Mouse (Mus musculus): Measurements from ENCODE around the gene Sprr2h. TPM values are rescaled to one million over a fixed set of nuclear protein-coding genes. Genes with fewer than 3 reads are reported as not detected.

The Sprr2h gene
- not detected in 2 replicates for polyA plus RNA-seq (2015; fragmentation: Nextera tagmentation; extraction: Ambion mirVana)

GRCm38 (mm10) chr3:92385385-92385784, at the start of gene Sprr2h:
Gene Sprr2h (plus strand): TSS chr3:92385685.
- 72% methylated on average over 1 of the region's 1 CpGs for WGBS
- Histone ChIP-seq H3K9ac (no peak within 1 kb of the TSS), H3K9me3 (no peaks in the 10 kb centered on the region), H3K27ac (no peak within 1 kb of the TSS), H3K4me2 (no peak within 1 kb of the TSS), H3K27me3 (no peaks in the 10 kb centered on the region), H3K4me3 (no peak within 1 kb of the TSS), H3K36me3 (no peaks in the 10 kb centered on the region), H3K4me1 (no peaks in the 10 kb centered on the region)
- ATAC-seq (ENCODE audit: insufficient number of reproducible peaks, insufficient read depth, low FRiP score, low TSS enrichment, low read depth) = no peak

- Histone ChIP-seq H3K27ac (no peak overlapping the region), H3K4me1 (no peaks in the 10 kb centered on the region), H3K4me2 (no peak overlapping the region), H3K4me3 (no peak overlapping the region), H3K36me3 (no peaks in the 10 kb centered on the region), H3K9ac (no peak overlapping the region), H3K27me3 (no peaks in the 10 kb centered on the region), H3K9me3 (no peaks in the 10 kb centered on the region)
- ATAC-seq (ENCODE audit: insufficient number of reproducible peaks, insufficient read depth, low FRiP score, low TSS enrichment, low read depth) = no peak
- WGBS = 74% methylated on average over 1 of the region's 1 CpGs
Measured at GRCm38 (mm10) chr3:92336278-92336677, 49.2 kb upstream of the Sprr2h start.

GRCm38 (mm10) chr3:92338840-92339239, 46.6 kb upstream of the Sprr2h start, which contains the start of gene Sprr2d:
Gene Sprr2d (plus strand): TSS chr3:92339140.
- Histone ChIP-seq H3K27me3 (no peaks in the 10 kb centered on the region), H3K4me2 (no peak within 1 kb of the TSS), H3K27ac (no peak within 1 kb of the TSS), H3K9ac (no peak within 1 kb of the TSS), H3K4me1 (no peaks in the 10 kb centered on the region), H3K9me3 (no peaks in the 10 kb centered on the region), H3K36me3 (no peaks in the 10 kb centered on the region), H3K4me3 (no peak within 1 kb of the TSS)
- WGBS = 92% methylated on average over 5 of the region's 5 CpGs
- no peak for ATAC-seq (ENCODE audit: insufficient number of reproducible peaks, insufficient read depth, low FRiP score, low TSS enrichment, low read depth)

- Histone ChIP-seq H3K27ac (no peak within 1 kb of the TSS), H3K9ac (no peak within 1 kb of the TSS), H3K4me3 (no peak within 1 kb of the TSS), H3K36me3 (no peaks in the 10 kb centered on the region), H3K4me2 (no peak within 1 kb of the TSS), H3K9me3 (no peaks in the 10 kb centered on the region), H3K4me1 (no peaks in the 10 kb centered on the region), H3K27me3 (no peaks in the 10 kb centered on the region)
- no peak for ATAC-seq (ENCODE audit: insufficient number of reproducible peaks, insufficient read depth, low FRiP score, low TSS enrichment, low read depth)
- WGBS = 78% methylated on average over 2 of the region's 2 CpGs
Measured at GRCm38 (mm10) chr3:92351843-92352242, 33.6 kb upstream of the Sprr2h start, which contains the start of gene Sprr2e. Gene Sprr2e (plus strand): TSS chr3:92352143.

GRCm38 (mm10) chr3:92361619-92362018, 23.9 kb upstream of the Sprr2h start:
- ATAC-seq (ENCODE audit: insufficient number of reproducible peaks, insufficient read depth, low FRiP score, low TSS enrichment, low read depth) = no peak
- no peaks in the 10 kb centered on the region for H3K27me3 ChIP-seq
- no peaks in the 10 kb centered on the region for H3K36me3 ChIP-seq
- H3K27ac ChIP-seq = no peak overlapping the region
- no peaks in the 10 kb centered on the region for H3K4me1 ChIP-seq
- no peak overlapping the region for H3K4me3 ChIP-seq
- no peaks in the 10 kb centered on the region for H3K9me3 ChIP-seq
- H3K4me2 ChIP-seq = no peak overlapping the region
- no peak overlapping the region for H3K9ac ChIP-seq

- Histone ChIP-seq H3K9me3 (no peaks in the 10 kb centered on the region), H3K4me3 (no peak within 1 kb of the TSS), H3K27me3 (no peaks in the 10 kb centered on the region), H3K4me2 (no peak within 1 kb of the TSS), H3K9ac (no peak within 1 kb of the TSS), H3K4me1 (no peaks in the 10 kb centered on the region), H3K36me3 (no peaks in the 10 kb centered on the region), H3K27ac (no peak within 1 kb of the TSS)
- 61% methylated on average over 3 of the region's 3 CpGs for WGBS
- no peak for ATAC-seq (ENCODE audit: insufficient number of reproducible peaks, insufficient read depth, low FRiP score, low TSS enrichment, low read depth)
Measured at GRCm38 (mm10) chr3:92364887-92365286, 20.6 kb upstream of the Sprr2h start, which contains the start of gene Sprr2f. Gene Sprr2f (plus strand): TSS chr3:92365187.

- WGBS = 73% methylated on average over 2 of the region's 2 CpGs
- Histone ChIP-seq H3K36me3 (no peaks in the 10 kb centered on the region), H3K4me1 (no peaks in the 10 kb centered on the region), H3K9me3 (no peaks in the 10 kb centered on the region), H3K27ac (no peak overlapping the region), H3K4me2 (no peak overlapping the region), H3K9ac (no peak overlapping the region), H3K4me3 (no peak overlapping the region), H3K27me3 (no peaks in the 10 kb centered on the region)
- no peak for ATAC-seq (ENCODE audit: insufficient number of reproducible peaks, insufficient read depth, low FRiP score, low TSS enrichment, low read depth)
Measured at GRCm38 (mm10) chr3:92373613-92374012, 11.9 kb upstream of the Sprr2h start.

- ATAC-seq (ENCODE audit: insufficient number of reproducible peaks, insufficient read depth, low FRiP score, low TSS enrichment, low read depth) = no peak
- H3K36me3 ChIP-seq = no peaks in the 10 kb centered on the region
- no peaks in the 10 kb centered on the region for H3K4me1 ChIP-seq
- H3K4me3 ChIP-seq = no peak overlapping the region
- no peak overlapping the region for H3K9ac ChIP-seq
- no peaks in the 10 kb centered on the region for H3K27me3 ChIP-seq
- no peaks in the 10 kb centered on the region for H3K9me3 ChIP-seq
- 58% methylated on average over 1 of the region's 1 CpGs for WGBS
- no peak overlapping the region for H3K4me2 ChIP-seq
- no peak overlapping the region for H3K27ac ChIP-seq
Measured at GRCm38 (mm10) chr3:92394301-92394700, 8.8 kb downstream of the Sprr2h start.

GRCm38 (mm10) chr3:92407691-92408090, 22.2 kb downstream of the Sprr2h start, which contains the start of gene Sprr2i:
Gene Sprr2i (plus strand): TSS chr3:92407991.
- Histone ChIP-seq H3K9me3 (no peaks in the 10 kb centered on the region), H3K9ac (no peak within 1 kb of the TSS), H3K27ac (no peak within 1 kb of the TSS), H3K27me3 (no peaks in the 10 kb centered on the region), H3K4me3 (no peak within 1 kb of the TSS), H3K4me1 (no peaks in the 10 kb centered on the region), H3K36me3 (no peaks in the 10 kb centered on the region), H3K4me2 (no peak within 1 kb of the TSS)
- WGBS = 87% methylated on average over 2 of the region's 2 CpGs
- ATAC-seq (ENCODE audit: insufficient number of reproducible peaks, insufficient read depth, low FRiP score, low TSS enrichment, low read depth) = no peak

- H3K4me3 ChIP-seq = no peak within 1 kb of the TSS
- no peak within 1 kb of the TSS for H3K9ac ChIP-seq
Measured at GRCm38 (mm10) chr3:92417782-92418181, 32.3 kb downstream of the Sprr2h start, which contains the start of gene Sprr2j-ps. Gene Sprr2j-ps (plus strand): TSS chr3:92418082.

GRCm38 (mm10) chr3:92429323-92429722, 43.8 kb downstream of the Sprr2h start, which contains the start of gene Gm9774:
Gene Gm9774 (minus strand): TSS chr3:92429423.
- ATAC-seq (ENCODE audit: insufficient number of reproducible peaks, insufficient read depth, low FRiP score, low TSS enrichment, low read depth) = no peak
- Histone ChIP-seq H3K36me3 (no peaks in the 10 kb centered on the region), H3K4me3 (no peak within 1 kb of the TSS), H3K27ac (no peak within 1 kb of the TSS), H3K9ac (no peak within 1 kb of the TSS), H3K4me1 (no peaks in the 10 kb centered on the region), H3K27me3 (no peaks in the 10 kb centered on the region), H3K9me3 (no peaks in the 10 kb centered on the region), H3K4me2 (no peak within 1 kb of the TSS)
- WGBS = 86% methylated on average over 6 of the region's 6 CpGs

More at GRCm38 (mm10) chr3:92417782-92418181, 32.3 kb downstream of the Sprr2h start, which contains the start of gene Sprr2j-ps:
- no peak for ATAC-seq (ENCODE audit: insufficient number of reproducible peaks, insufficient read depth, low FRiP score, low TSS enrichment, low read depth)
- no peak within 1 kb of the TSS for H3K4me2 ChIP-seq
- no peaks in the 10 kb centered on the region for H3K4me1 ChIP-seq
- no peak within 1 kb of the TSS for H3K27ac ChIP-seq
- no peaks in the 10 kb centered on the region for H3K36me3 ChIP-seq
- 95% methylated on average over 2 of the region's 2 CpGs for WGBS
- H3K9me3 ChIP-seq = no peaks in the 10 kb centered on the region
- H3K27me3 ChIP-seq = no peaks in the 10 kb centered on the region

GRCm38 (mm10) chr3:92432282-92432681, 46.8 kb downstream of the Sprr2h start, which contains the start of gene Sprr2k:
Gene Sprr2k (plus strand): TSS chr3:92432582.
- no peak within 1 kb of the TSS for H3K4me3 ChIP-seq
- H3K9ac ChIP-seq = no peak within 1 kb of the TSS
- H3K4me2 ChIP-seq = no peak within 1 kb of the TSS
- no peaks in the 10 kb centered on the region for H3K4me1 ChIP-seq
- WGBS = 68% methylated on average over 2 of the region's 2 CpGs
- H3K27me3 ChIP-seq = no peaks in the 10 kb centered on the region
- no peak for ATAC-seq (ENCODE audit: insufficient number of reproducible peaks, insufficient read depth, low FRiP score, low TSS enrichment, low read depth)
- no peak within 1 kb of the TSS for H3K27ac ChIP-seq
- no peaks in the 10 kb centered on the region for H3K36me3 ChIP-seq
- H3K9me3 ChIP-seq = no peaks in the 10 kb centered on the region
